Mouse (Mus musculus): ENCODE measurements around the gene Cwf19l1.

The Cwf19l1 gene

DNA sequence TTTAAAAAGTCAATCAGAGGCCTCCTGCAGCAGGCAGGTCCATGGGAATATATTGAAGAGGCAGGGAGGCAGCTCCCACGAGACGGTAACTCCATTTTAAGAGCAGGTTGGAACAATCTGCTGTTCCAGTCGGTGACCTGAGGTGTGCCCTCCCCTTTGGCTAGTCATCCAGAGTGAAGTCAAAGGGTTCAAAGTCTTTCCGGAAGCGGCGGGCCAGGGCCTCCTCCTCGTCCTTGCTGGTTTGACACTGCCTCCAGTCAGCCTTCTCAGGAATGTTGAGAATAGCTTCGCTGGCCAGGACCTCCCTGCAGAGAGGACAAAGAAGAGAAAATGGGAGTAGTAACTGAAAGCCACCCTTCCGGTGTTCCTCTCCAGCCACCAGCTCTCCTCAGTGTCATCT, 25.3 kb downstream of the Cwf19l1 start:
- no peak for DNase-seq

DNA sequence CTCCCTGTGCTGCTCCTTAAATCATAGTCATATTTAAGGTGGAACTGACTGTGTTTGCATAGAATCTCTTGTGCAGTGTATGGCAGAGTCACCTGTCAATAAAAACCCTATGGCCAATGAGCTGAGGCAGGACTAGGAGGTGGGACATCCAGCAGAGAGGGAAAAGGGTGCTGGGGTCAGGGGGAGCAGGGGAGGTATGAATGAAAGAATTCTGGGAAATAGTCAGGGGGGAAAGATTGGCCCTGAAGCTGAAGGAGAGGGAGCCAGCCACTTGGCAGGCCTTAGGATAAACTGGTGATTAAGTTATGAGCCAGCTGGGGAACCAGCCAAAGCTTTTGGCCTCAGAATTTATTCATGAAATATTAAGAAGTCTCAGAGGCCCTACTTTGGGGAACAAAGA, 26.7 kb downstream of the Cwf19l1 start:
- no peak for DNase-seq

DNA sequence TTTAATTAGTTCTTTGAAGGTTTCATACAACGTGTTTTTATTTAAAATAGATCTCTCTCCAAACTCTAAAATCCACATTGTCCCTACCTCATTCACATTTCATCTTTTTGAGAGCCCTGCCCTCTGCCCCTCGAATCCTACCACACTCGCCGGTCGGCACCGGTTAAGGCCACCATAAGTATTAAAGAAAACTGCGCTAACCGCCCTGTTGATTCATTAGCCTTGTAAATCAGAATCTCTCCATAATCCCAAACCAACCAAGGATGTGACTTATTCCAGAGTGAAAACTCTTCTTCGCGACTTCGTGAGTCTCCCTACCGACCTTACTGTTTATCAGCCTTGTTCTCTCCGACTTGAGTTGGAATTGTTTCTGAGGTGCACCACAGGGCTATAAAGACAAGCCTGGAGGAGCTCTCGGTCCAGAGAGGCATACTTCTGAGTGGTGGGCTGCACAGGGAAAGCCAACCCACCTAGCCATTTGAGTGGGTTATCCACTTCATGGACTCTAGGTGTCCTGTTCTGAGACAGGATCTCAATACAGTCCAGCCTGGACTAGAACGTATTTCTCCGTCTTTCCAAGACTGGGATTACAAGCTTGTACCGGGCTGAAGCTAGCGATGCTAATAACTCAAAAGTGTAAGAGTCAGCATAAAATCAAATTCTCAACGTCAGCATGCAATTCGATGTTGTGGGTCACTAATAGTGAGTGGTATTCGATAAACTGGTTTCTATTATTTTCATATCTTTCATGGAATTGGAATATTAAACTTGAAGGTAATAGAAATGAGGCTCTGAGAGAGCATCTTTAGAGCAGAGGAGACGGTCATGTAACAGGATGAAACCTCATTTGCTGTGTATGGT, 27.8 kb downstream of the Cwf19l1 start:
- peak; percentile 17 for DNase-seq

DNA sequence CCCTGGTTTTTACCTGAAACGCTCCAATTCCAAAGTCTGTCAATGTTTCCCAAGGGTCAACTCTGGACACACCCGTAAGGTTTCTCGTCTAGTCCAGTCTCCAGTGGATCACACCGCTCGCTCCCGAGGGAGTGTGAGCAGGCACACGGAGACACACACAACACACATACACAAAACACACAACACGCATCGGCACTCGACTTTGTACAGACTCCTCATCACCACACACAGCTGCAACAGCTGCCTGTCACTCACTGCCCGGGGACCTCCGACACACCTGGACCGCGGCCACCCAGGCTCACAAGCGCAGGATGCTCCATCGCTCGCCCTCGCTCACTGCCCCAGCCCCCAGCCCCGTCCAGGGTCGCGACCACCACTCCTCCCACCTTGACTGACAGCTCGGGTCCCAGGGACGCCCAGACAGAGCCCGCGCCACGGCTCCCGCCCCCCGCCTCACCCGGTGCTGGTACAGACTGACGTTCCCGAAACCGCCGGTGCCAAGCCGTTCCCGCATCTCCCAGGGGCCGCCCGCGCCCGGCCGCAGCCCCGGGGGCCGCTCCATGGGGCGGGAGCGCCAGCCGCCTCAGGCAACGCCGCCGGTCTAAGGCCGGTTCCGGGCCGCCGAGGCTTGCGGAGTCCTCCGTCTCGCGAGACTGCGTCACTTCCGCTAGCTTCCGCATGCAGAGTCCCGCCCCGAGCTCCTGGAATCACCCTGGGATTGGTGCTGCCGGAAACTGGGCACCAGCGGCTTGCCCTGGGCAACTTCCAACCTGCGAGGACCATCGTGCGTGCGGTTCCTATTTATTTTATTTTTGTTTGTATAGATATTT, 28.6 kb downstream of the Cwf19l1 start, which contains the start of gene Chuk:
Chuk (minus strand) TSS at position 650 of the 830 bp plus-strand sequence.
- peak; percentile 100 for DNase-seq

- no peak for DNase-seq
These were observed 31.3 kb downstream of the Cwf19l1 start for GRCm38 (mm10) chr19:44104393-44104792.

GRCm38 (mm10) chr19:44103001-44103400, 32.7 kb downstream of the Cwf19l1 start:
- DNase-seq = no peak

DNA sequence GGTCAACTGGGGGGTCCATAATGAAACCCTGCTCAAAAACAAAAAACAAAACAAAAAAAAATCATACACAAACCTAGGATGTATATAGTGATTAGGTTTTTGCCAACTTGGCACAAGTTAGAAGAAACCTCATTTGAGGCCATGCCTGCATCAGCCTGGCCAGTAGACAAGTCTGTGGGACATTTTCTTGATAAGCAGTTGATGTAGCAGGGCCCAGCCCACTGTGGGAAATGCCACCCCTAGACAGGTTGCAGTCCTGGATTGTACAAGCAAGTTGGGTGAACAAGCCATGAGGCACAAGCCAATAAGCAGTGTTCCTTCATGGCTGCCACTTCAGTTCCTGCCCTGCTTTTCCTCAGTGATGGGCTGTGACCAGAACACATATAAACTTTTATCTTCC, 34.8 kb downstream of the Cwf19l1 start:
- DNase-seq = no peak

DNA sequence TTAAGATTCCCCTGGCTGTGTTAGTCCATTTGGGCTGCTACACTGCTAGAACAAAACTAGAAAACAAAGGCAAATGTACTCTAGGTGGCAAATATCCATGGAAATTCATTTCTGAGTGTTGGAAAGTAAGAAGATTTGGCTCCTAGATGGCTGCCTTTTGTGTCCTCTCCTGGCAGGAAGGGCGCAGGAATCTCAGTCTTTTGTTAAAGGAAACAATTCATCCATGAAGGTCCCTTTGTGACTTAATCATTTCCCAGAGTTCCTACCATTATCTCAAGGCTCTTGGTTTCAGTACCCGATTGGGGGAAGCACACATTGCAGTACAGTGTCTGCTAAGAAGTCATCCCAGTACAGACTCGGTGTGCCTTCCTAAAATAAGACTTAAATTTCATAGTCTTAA, 49.4 kb downstream of the Cwf19l1 start:
- peak; percentile 7 for DNase-seq

- DNase-seq = no peak
These were observed 54.8 kb downstream of the Cwf19l1 start for GRCm38 (mm10) chr19:44080920-44081319.

DNA sequence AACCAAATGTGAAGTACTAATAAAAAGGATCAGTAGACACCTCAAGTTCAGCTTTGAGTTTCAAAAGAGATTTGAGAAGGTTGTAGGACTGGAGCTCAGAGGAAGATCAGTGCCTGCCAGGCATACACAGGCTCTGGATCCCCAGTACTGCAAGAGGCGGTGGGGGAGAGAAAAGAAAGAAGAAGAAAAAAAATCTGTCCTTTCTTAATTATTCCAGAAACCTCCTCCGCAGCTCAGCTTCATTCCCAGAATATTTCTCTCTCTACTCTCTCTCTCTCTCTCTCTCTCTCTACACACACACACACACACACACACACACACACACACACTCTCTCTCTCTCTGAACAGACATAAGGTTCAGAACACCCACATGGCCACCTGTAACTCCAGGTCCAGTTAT, 55.7 kb downstream of the Cwf19l1 start:
- DNase-seq = no peak

GRCm38 (mm10) chr19:44077024-44077423, 58.7 kb downstream of the Cwf19l1 start:
- no peak for DNase-seq

DNA sequence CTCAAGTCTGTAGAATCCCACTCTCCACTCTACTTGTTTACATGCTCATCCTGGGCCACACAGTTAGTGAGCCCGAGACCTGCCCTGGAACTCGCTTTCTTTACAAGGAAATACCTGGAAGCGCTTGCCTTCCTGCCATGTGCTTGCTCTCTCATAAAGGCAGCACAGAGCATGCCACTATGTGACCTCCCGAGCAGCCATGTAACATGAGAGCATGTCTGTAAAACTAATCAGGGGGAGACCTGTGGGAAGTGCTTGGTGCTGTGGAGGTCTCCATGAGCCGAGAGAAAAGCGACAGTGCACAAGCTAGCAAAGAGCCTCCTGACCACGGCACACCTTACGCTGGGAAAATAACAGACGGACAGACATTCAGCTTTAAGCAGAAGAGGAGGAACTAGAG, 59.2 kb downstream of the Cwf19l1 start:
- peak; percentile 41 for DNase-seq

DNA sequence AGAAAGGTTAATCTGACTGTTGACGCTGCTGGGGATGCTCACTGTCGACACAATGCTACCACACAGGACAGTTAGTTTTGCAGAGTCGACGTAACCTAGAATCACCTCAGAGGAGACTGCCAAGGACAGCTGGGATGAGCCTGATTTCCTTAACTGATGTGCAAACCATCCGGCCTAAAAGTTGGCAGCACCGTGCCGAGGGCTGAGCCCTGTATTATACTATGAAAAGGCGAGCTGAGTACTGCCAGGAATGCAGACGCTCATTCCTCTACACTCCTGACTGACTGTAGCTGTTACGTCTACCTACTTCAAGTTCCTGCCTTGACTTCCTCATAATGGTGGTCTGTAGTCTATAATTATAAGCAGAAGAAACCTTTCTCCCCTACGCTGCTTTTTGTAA, 60.7 kb downstream of the Cwf19l1 start:
- no peak for DNase-seq

DNA sequence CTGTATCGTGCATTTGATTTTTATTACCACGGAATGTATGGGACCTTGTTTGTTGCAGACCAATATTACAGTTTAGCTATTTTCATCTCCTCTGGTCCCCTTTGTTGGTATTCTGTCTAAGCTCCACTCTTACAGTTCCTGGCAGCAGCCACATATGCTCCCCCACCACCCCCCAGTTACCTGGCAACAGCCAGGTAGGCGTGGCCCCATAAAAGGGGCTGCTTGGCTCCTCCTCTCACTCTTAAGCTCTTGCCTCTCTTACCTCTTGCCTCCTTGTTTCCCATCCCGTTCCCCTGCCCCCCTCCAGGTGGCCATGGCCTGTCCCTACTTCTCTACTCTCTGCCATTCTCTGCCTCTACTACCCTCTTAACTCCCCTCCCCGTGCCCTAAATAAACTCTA, 64.5 kb downstream of the Cwf19l1 start:
- no peak for DNase-seq

DNA sequence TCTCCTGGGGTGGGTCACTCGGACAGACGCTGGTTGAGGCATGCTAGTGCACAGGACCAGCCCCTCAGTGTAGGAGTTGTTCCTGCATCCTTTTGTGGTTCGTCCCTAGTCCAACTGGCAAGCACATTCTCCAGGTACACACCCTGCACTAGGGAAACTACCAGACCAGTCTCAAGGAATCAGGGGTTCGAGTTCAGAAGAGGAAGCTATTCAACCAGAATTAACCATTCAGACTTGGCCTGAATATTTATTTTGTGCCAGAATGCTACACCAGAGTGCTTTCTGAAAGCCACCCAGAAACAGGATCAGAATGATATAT, 65.8 kb downstream of the Cwf19l1 start:
- no peak for DNase-seq

DNA sequence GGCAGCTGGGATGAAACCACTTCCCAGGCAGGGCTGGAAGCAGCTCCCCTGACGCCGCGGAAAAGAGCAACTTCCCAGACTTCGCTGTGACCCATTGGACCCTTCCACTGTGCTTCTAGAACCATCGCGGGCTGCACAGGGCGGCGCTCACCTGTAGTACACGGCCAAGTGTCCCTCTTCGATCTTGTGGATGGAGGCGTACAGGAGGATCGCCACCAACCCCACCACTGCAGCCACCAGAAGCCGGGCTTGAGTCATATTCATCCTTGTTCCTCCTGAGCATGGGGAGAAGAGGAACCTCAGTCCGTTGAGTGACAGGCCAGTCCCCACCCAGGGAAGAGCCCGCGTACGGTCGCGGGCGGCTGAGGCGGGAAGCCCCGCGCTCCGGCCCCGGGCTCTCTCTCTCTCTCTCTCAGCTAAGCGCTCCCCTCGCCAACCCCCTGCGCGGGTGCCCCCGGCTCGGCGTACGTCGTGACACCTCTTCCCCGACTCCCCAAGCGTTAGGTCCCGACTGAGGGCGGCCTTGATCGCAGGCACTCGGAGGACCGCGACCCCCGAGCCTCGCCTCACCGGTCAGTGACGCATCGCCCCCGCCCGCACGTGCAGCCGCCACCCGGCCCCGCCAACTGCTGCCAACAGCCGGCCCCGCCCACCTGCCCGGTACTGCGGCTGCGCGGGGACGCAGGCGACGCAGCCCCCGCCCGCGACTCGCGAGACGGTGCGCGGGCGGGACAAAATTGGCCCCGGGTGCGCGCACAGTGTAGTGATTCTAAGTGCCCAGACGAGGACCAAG, 66.4 kb downstream of the Cwf19l1 start, which contains the start of gene Erlin1:
Erlin1 (minus strand) TSS at position 665 of the 793 bp plus-strand sequence.
- peak; percentile 95 for DNase-seq

GRCm38 (mm10) chr19:44068232-44068631, 67.4 kb downstream of the Cwf19l1 start:
- DNase-seq = no peak

GRCm38 (mm10) chr19:44067323-44068049, 68.2 kb downstream of the Cwf19l1 start:
- no peak for DNase-seq

DNA sequence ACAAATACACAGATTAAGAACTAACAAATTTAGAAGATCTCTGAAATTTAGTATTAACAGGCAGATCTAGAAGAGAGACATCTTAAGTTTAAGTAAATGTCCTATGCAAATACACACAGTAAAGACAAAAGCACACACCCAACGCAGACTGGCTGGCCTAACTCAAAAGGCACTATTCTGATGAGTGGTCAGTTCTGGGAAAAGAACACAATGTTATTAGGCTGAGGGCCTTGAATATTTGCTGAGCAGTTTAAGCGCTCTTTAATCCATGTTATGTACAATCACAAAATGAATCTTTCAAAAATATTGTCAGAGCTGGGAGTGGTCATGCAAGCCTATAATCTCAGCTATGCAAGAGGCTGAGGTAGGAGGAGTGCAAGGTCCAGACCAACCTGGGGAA, 70.9 kb downstream of the Cwf19l1 start:
- DNase-seq = no peak

GRCm38 (mm10) chr19:44063773-44064172, 71.9 kb downstream of the Cwf19l1 start:
- no peak for DNase-seq

DNA sequence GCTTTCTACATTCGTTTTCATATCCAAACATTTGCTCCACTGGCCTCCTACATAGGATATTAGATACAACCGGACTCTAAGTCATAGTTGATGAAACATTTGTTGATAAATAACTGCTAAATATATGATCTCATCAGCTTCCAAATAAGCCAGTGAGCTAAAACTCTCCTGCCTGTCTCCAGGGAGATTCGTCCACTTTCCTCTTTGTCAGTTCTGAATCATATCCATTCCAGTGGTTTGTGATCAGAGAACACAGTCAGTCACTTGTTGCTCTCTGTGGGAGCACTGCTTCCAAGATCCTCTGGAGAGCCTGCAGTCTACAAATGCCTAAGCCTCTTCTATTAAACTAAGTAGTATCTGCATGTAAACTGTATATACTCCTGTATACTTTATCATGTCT, 75.5 kb downstream of the Cwf19l1 start:
- no peak for DNase-seq
